In genomic region chr13:106904637-106905036, GRCm38 (mm10) we compare ENCODE assay signal across 23 mouse cellular contexts.
"Had no signal": no experiment of that assay in that cellular context is flagged by ENCODE, and none has a peak within 500 bp of the region (broad histone marks: within the 10 kb centered on the region; RNA-seq: fewer than 3 reads in every experiment).

No protein-coding gene starts in this region.

- H3K27me3 ChIP-seq: limb, embryonic 12.5 days; limb, embryonic 13.5 days; limb, embryonic 15.5 days; liver, embryonic 12.5 days; liver, embryonic 13.5 days; liver, embryonic 15.5 days; lung, embryonic 15.5 days; megakaryocyte, embryonic 14.5 days; midbrain, embryonic 12.5 days; midbrain, embryonic 13.5 days; midbrain, embryonic 15.5 days; neural tube, embryonic 12.5 days had no signal

- H3K4me1 ChIP-seq: limb, embryonic 10.5 days; limb, embryonic 12.5 days; limb, embryonic 13.5 days; limb, embryonic 15.5 days; liver, embryonic 13.5 days; liver, embryonic 15.5 days; lung, embryonic 15.5 days; midbrain, embryonic 10.5 days; midbrain, embryonic 12.5 days; midbrain, embryonic 15.5 days had no signal

- H3K4me3 ChIP-seq: limb, embryonic 10.5 days; limb, embryonic 12.5 days; limb, embryonic 13.5 days; limb, embryonic 15.5 days; liver, embryonic 12.5 days; liver, embryonic 13.5 days; liver, embryonic 15.5 days; lung, embryonic 15.5 days; megakaryocyte, embryonic 14.5 days; midbrain, embryonic 10.5 days; midbrain, embryonic 12.5 days; midbrain, embryonic 13.5 days; midbrain, embryonic 15.5 days; myocyte; neural tube, embryonic 12.5 days had no signal

- ATAC-seq: liver, embryonic 12.5 days; liver, postnatal 0 days; lung, postnatal 0 days; midbrain, embryonic 13.5 days; midbrain, embryonic 15.5 days; midbrain, embryonic 16.5 days had no signal

- H3K27ac ChIP-seq: limb, embryonic 10.5 days; limb, embryonic 12.5 days; limb, embryonic 13.5 days; limb, embryonic 15.5 days; liver, embryonic 12.5 days; liver, embryonic 13.5 days; liver, embryonic 14.5 days; liver, embryonic 15.5 days; lung, embryonic 15.5 days; macrophage; midbrain, embryonic 10.5 days; midbrain, embryonic 12.5 days; midbrain, embryonic 13.5 days; midbrain, embryonic 15.5 days; neural tube, embryonic 12.5 days had no signal

- H3K4me2 ChIP-seq: limb, embryonic 12.5 days; limb, embryonic 13.5 days; limb, embryonic 15.5 days; liver, embryonic 11.5 days; liver, embryonic 12.5 days; liver, embryonic 13.5 days; liver, embryonic 15.5 days; lung, embryonic 14.5 days; lung, embryonic 15.5 days; midbrain, embryonic 11.5 days; midbrain, embryonic 12.5 days; midbrain, embryonic 13.5 days; midbrain, embryonic 15.5 days; neural tube, embryonic 12.5 days had no signal

- H3K9me3 ChIP-seq: limb, embryonic 10.5 days; limb, embryonic 12.5 days; limb, embryonic 13.5 days; limb, embryonic 15.5 days; liver, embryonic 12.5 days; liver, embryonic 13.5 days; liver, embryonic 15.5 days; lung, embryonic 15.5 days; megakaryocyte, embryonic 14.5 days; midbrain, embryonic 10.5 days; midbrain, embryonic 12.5 days; midbrain, embryonic 13.5 days; midbrain, embryonic 15.5 days; neural tube, embryonic 12.5 days had no signal

- H3K9ac ChIP-seq: limb, embryonic 12.5 days; limb, embryonic 13.5 days; limb, embryonic 15.5 days; liver, embryonic 12.5 days; liver, embryonic 13.5 days; liver, embryonic 14.5 days; liver, embryonic 15.5 days; liver, postnatal 0 days; lung, embryonic 14.5 days; lung, embryonic 15.5 days; midbrain, embryonic 12.5 days; midbrain, embryonic 13.5 days; midbrain, embryonic 15.5 days; neural tube, embryonic 12.5 days had no signal
